Mouse (Mus musculus): ENCODE results near the gene Cib4. TPM values are rescaled to one million over a fixed set of nuclear protein-coding genes. Genes with fewer than 3 reads are reported as not detected.
A peak's percentile ranks its signal among the peaks of the same experiment; 100 is the strongest.

Cib4 gene
- polyA plus RNA-seq (2016; fragmentation: Nextera tagmentation; extraction: Ambion mirVana) = not detected in 2 replicates

- Histone ChIP-seq H3K9ac (no peak within 1 kb of the TSS), H3K27me3 (no peaks in the 10 kb centered on the region), H3K4me1 (no peaks in the 10 kb centered on the region), H3K36me3 (no peaks in the 10 kb centered on the region), H3K4me2 (replicated peaks) (no peak within 1 kb of the TSS), H3K4me3 (no peak within 1 kb of the TSS), H3K27ac (no peak within 1 kb of the TSS), H3K9me3 (replicated peaks) (no peaks in the 10 kb centered on the region)
- 55% methylated on average over 2 of the region's 2 CpGs for WGBS
- no peak for ATAC-seq (ENCODE audit: low FRiP score)
Measured at GRCm38 (mm10) chr5:30545698-30546097, at the start of gene Cib4. Gene Cib4, minus strand, starts transcription at chr5:30545836.

DNA sequence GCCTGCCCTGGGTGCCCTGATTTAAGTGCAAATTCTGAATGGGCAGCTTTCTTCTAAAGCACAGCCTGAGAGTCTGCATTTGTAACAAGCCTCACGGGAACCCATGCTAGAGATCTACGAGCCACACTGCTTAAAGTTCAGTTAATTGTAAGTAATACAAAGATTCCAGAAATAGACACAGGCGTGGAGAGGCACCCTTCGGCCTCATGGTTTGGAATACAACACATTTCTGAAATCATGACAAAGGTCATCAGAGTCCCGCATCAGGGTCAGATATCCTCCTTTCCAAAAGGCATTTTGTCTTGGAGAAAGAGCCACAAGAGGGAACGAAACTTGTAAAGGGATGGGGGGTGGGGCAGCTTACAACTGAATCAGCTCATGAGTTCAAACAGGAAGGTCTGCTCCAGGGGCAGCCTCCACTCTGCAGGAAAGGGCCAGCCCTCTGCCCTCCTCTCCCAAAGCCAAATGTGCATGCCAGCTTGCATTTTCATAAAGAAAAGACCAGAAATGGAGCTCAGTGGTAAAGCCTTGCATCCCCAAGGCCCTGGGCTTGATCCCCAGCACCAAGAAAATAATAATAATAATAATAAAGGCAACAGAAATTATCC is 49.4 kb upstream of the Cib4 start:
- Histone ChIP-seq H3K9ac (no peak overlapping the region), H3K36me3 (no peaks in the 10 kb centered on the region), H3K4me1 (peaks cover 9% of the 10 kb centered on the region), H3K9me3 (replicated peaks) (no peaks in the 10 kb centered on the region), H3K4me3 (no peak overlapping the region), H3K27me3 (peaks cover 15% of the 10 kb centered on the region), H3K4me2 (replicated peaks) (no peak overlapping the region), H3K27ac (no peak overlapping the region)
- 30% methylated on average over 6 of the region's 6 CpGs for WGBS
- no peak for ATAC-seq (ENCODE audit: low FRiP score)

- WGBS = 39% methylated on average over 10 of the region's 10 CpGs
- H3K4me2 ChIP-seq (replicated peaks) = no peak overlapping the region
- H3K4me1 ChIP-seq = peaks cover 11% of the 10 kb centered on the region
- no peak overlapping the region for H3K9ac ChIP-seq
- no peak overlapping the region for H3K4me3 ChIP-seq
- peaks cover 26% of the 10 kb centered on the region for H3K27me3 ChIP-seq
- no peak overlapping the region for H3K27ac ChIP-seq
- no peaks in the 10 kb centered on the region for H3K9me3 ChIP-seq (replicated peaks)
- no peaks in the 10 kb centered on the region for H3K36me3 ChIP-seq
- ATAC-seq (ENCODE audit: low FRiP score) = no peak
Measured at GRCm38 (mm10) chr5:30593811-30594504, 48.3 kb upstream of the Cib4 start.

DNA sequence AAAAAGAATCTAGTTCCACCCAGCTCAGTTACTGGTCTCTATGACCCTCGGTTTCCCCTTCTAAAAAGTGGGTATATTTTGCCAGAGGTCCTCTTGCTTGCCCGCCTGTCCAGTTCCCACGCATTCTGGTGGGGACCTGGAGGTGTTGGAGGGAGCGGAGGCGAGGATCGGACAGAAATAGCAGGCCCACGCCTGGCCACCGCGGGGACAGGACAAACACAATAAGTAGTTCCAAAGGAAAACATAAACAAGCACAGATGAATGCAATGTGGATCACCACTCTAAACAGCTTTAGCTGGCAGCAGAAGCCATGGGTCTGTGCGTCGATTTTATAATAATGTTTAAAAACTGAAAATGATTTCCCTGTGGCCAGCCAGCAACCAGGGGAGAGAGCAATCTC is 47.7 kb upstream of the Cib4 start:
- Histone ChIP-seq H3K27me3 (peaks cover 32% of the 10 kb centered on the region), H3K9ac (no peak overlapping the region), H3K4me2 (replicated peaks) (no peak overlapping the region), H3K4me1 (peaks cover 17% of the 10 kb centered on the region), H3K9me3 (replicated peaks) (no peaks in the 10 kb centered on the region), H3K27ac (no peak overlapping the region), H3K36me3 (no peaks in the 10 kb centered on the region), H3K4me3 (no peak overlapping the region)
- WGBS = 86% methylated on average over 11 of the region's 11 CpGs
- no peak for ATAC-seq (ENCODE audit: low FRiP score)

DNA sequence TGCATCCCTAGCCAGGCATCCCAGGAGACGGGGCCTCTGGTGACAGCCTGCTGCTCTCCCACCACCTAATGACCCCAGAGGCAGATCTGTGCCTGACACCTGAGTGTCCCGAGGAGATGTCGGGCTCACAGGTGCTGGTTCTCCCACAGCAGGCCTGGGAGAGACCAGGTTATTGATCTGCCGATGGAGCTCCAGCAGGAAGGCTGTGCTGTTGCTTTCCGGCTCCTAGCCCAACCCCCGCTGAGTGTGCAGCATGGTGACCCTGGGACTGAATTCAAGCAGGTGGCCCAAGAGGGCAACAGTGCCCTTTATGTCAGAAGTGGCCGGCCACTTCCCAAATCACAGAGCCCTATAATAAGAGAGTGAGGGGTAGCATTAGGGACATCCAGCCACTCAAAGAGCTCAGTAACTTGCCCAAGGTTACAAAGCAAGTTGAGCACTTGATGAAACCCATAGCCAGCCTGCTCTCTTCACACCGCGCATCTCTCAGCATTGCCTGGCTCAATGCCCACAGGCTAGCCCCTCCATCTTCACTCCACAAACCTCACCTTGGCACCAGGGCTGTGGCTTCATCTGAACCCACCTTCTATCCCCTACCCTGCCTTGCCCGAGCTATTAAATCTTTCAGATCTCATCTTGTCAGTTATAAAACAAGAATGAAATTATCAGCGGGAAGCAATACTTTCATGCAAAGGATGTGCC is 46.8 kb upstream of the Cib4 start:
- ATAC-seq (ENCODE audit: low FRiP score) = no peak
- H3K4me3 ChIP-seq = no peak overlapping the region
- 76% methylated on average over 11 of the region's 11 CpGs for WGBS
- H3K4me1 ChIP-seq = peaks cover 19% of the 10 kb centered on the region
- peaks cover 36% of the 10 kb centered on the region for H3K27me3 ChIP-seq
- no peaks in the 10 kb centered on the region for H3K36me3 ChIP-seq
- no peak overlapping the region for H3K9ac ChIP-seq
- H3K4me2 ChIP-seq (replicated peaks) = no peak overlapping the region
- H3K9me3 ChIP-seq (replicated peaks) = no peaks in the 10 kb centered on the region
- H3K27ac ChIP-seq = no peak overlapping the region

GRCm38 (mm10) chr5:30591786-30592185 is 46.1 kb upstream of the Cib4 start:
- Histone ChIP-seq H3K9me3 (replicated peaks) (no peaks in the 10 kb centered on the region), H3K27ac (no peak overlapping the region), H3K4me2 (replicated peaks) (no peak overlapping the region), H3K27me3 (peaks cover 42% of the 10 kb centered on the region), H3K36me3 (no peaks in the 10 kb centered on the region), H3K4me3 (no peak overlapping the region), H3K4me1 (peaks cover 19% of the 10 kb centered on the region), H3K9ac (no peak overlapping the region)
- ATAC-seq (ENCODE audit: low FRiP score) = no peak
- 76% methylated on average over 8 of the region's 8 CpGs for WGBS

GRCm38 (mm10) chr5:30591205-30591731 is 45.6 kb upstream of the Cib4 start:
- Histone ChIP-seq H3K4me3 (no peak overlapping the region), H3K9me3 (replicated peaks) (no peaks in the 10 kb centered on the region), H3K36me3 (no peaks in the 10 kb centered on the region), H3K4me1 (peaks cover 19% of the 10 kb centered on the region), H3K27me3 (peaks cover 47% of the 10 kb centered on the region), H3K4me2 (replicated peaks) (no peak overlapping the region), H3K27ac (no peak overlapping the region), H3K9ac (no peak overlapping the region)
- no peak for ATAC-seq (ENCODE audit: low FRiP score)
- 58% methylated on average over 5 of the region's 5 CpGs for WGBS

- H3K4me3 ChIP-seq = no peak overlapping the region
- H3K9ac ChIP-seq = no peak overlapping the region
- H3K27me3 ChIP-seq = peaks cover 50% of the 10 kb centered on the region
- no peak overlapping the region for H3K4me2 ChIP-seq (replicated peaks)
- H3K4me1 ChIP-seq = peaks cover 19% of the 10 kb centered on the region
- no peak overlapping the region for H3K27ac ChIP-seq
- no peaks in the 10 kb centered on the region for H3K36me3 ChIP-seq
- ATAC-seq (ENCODE audit: low FRiP score) = no peak
- WGBS = 77% methylated on average over 5 of the region's 5 CpGs
- H3K9me3 ChIP-seq (replicated peaks) = no peaks in the 10 kb centered on the region
Measured at GRCm38 (mm10) chr5:30590231-30590630, 44.6 kb upstream of the Cib4 start.

- WGBS = 83% methylated on average over 3 of the region's 3 CpGs
- no peak overlapping the region for H3K9ac ChIP-seq
- no peak overlapping the region for H3K4me2 ChIP-seq (replicated peaks)
- no peaks in the 10 kb centered on the region for H3K9me3 ChIP-seq (replicated peaks)
- no peaks in the 10 kb centered on the region for H3K36me3 ChIP-seq
- ATAC-seq (ENCODE audit: low FRiP score) = no peak
- no peak overlapping the region for H3K27ac ChIP-seq
- peaks cover 53% of the 10 kb centered on the region for H3K27me3 ChIP-seq
- H3K4me1 ChIP-seq = peaks cover 16% of the 10 kb centered on the region
- H3K4me3 ChIP-seq = no peak overlapping the region
Measured at GRCm38 (mm10) chr5:30589546-30589945, 43.9 kb upstream of the Cib4 start.

DNA sequence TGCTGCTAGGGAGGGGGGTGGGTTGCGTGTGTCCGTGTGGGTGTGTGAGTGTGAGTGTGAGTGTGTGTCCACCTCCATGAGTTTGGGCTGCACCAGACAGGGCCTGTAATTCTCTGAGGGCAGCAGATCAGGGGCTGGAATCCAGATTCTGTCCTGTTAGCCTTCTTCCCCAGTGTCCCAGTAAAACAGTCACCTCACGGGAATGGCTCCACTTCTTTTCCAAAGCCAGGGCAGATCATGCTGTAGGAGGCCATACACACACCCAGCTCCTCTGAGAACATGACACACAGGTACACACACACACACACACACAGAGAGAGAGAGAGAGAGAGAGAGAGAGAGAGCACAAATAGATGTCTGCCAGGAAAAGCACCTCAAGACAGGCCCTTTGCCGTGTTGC is 43.4 kb upstream of the Cib4 start:
- H3K27ac ChIP-seq = no peak overlapping the region
- H3K4me3 ChIP-seq = peak overlapping the region; percentile 51
- peaks cover 12% of the 10 kb centered on the region for H3K4me1 ChIP-seq
- no peak for ATAC-seq (ENCODE audit: low FRiP score)
- no peaks in the 10 kb centered on the region for H3K9me3 ChIP-seq (replicated peaks)
- H3K36me3 ChIP-seq = no peaks in the 10 kb centered on the region
- peak overlapping the region; percentile 96 for H3K4me2 ChIP-seq (replicated peaks)
- H3K9ac ChIP-seq = peak overlapping the region; percentile 68; the same call in 1 of the 2 replicates
- 45% methylated on average over 4 of the region's 4 CpGs for WGBS
- H3K27me3 ChIP-seq = peaks cover 53% of the 10 kb centered on the region

- H3K9ac ChIP-seq = peak overlapping the region; percentile 68
- peak overlapping the region; percentile 49 for H3K27ac ChIP-seq
- peaks cover 53% of the 10 kb centered on the region for H3K27me3 ChIP-seq
- no peaks in the 10 kb centered on the region for H3K36me3 ChIP-seq
- H3K9me3 ChIP-seq (replicated peaks) = no peaks in the 10 kb centered on the region
- peak; percentile 65 for ATAC-seq (ENCODE audit: low FRiP score)
- WGBS = under 1% methylated on average over 60 of the region's 70 CpGs
- peak overlapping the region; percentile 96 for H3K4me2 ChIP-seq (replicated peaks)
- H3K4me1 ChIP-seq = peaks cover 10% of the 10 kb centered on the region
- H3K4me3 ChIP-seq = peak overlapping the region; percentile 51
Measured at GRCm38 (mm10) chr5:30588301-30588968, 42.8 kb upstream of the Cib4 start.

Data from hindbrain, embryonic 12.5 days (tissue).